Mouse (Mus musculus) testis, postnatal 10 days (tissue): Measurements from ENCODE around the gene Pstpip1.

Experiments used
- DNase-seq: peaks from one replicate; pipeline ENCODE4 v3.0.0; 2021; ENCODE audit warnings: low spot score

The Pstpip1 gene

GRCm38 (mm10) chr9:56106274-56107072 lies 16.7 kb downstream of the Pstpip1 start:
- no peak for DNase-seq

GRCm38 (mm10) chr9:56107527-56107926 lies 17.8 kb downstream of the Pstpip1 start:
- no peak for DNase-seq

GRCm38 (mm10) chr9:56108174-56108573 lies 18.4 kb downstream of the Pstpip1 start:
- DNase-seq = no peak

GRCm38 (mm10) chr9:56118091-56118490 lies 28.3 kb downstream of the Pstpip1 start:
- DNase-seq = no peak

- DNase-seq = peak; percentile 78
Observed at GRCm38 (mm10) chr9:56118582-56118981, 28.8 kb downstream of the Pstpip1 start.

- DNase-seq = no peak
Observed at GRCm38 (mm10) chr9:56119651-56120050, 29.9 kb downstream of the Pstpip1 start.

- DNase-seq = peak; percentile 69
Observed at GRCm38 (mm10) chr9:56121097-56121496, 31.3 kb downstream of the Pstpip1 start.

GRCm38 (mm10) chr9:56122973-56123372 lies 33.2 kb downstream of the Pstpip1 start:
- no peak for DNase-seq

- no peak for DNase-seq
Observed at GRCm38 (mm10) chr9:56123613-56124012, 33.9 kb downstream of the Pstpip1 start.

GRCm38 (mm10) chr9:56124561-56124960 lies 34.8 kb downstream of the Pstpip1 start:
- DNase-seq = no peak

- no peak for DNase-seq
Observed at GRCm38 (mm10) chr9:56126453-56127173, 36.9 kb downstream of the Pstpip1 start.

- no peak for DNase-seq
Observed at GRCm38 (mm10) chr9:56128331-56128730, 38.6 kb downstream of the Pstpip1 start.

GRCm38 (mm10) chr9:56129951-56130350 lies 40.2 kb downstream of the Pstpip1 start:
- peak; percentile 35 for DNase-seq

- DNase-seq = no peak
Observed at GRCm38 (mm10) chr9:56130536-56130935, 40.8 kb downstream of the Pstpip1 start.

GRCm38 (mm10) chr9:56131813-56132525 lies 42.2 kb downstream of the Pstpip1 start:
- DNase-seq = no peak

- no peak for DNase-seq
Observed at GRCm38 (mm10) chr9:56133970-56134369, 44.2 kb downstream of the Pstpip1 start.

- no peak for DNase-seq
Observed at GRCm38 (mm10) chr9:56134614-56135013, 44.9 kb downstream of the Pstpip1 start.

GRCm38 (mm10) chr9:56135590-56136197 lies 45.9 kb downstream of the Pstpip1 start:
- DNase-seq = no peak

- DNase-seq = no peak
Observed at GRCm38 (mm10) chr9:56141776-56142175, 52.0 kb downstream of the Pstpip1 start.

- no peak for DNase-seq
Observed at GRCm38 (mm10) chr9:56144366-56145003, 54.7 kb downstream of the Pstpip1 start.

GRCm38 (mm10) chr9:56146326-56146923 lies 56.7 kb downstream of the Pstpip1 start:
- DNase-seq = no peak
